Mouse (Mus musculus): ENCODE results near the gene 4930469K13Rik.

4930469K13Rik gene

DNA sequence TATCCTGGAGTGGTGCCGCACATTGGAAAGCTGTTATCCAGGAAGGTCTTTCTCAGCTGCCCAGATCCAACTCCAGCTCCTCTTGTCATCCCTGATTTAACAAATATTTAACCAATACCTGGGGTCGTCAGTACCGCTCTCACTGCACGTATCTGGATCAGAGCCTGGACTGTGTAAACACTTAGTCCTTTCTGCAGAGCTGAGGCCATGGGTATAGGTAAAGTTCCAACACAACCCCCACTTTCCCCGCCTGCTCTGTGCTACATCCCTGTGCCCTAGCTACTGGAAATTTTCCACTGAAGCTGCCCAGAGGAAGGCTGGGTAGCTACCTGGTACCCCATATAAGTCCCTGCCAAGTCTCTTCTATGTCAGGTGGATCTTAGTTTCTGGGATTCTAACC is 108.4 kb downstream of the 4930469K13Rik start:
- DNase-seq (ENCODE audit: low read depth, low spot score): no peak

DNA sequence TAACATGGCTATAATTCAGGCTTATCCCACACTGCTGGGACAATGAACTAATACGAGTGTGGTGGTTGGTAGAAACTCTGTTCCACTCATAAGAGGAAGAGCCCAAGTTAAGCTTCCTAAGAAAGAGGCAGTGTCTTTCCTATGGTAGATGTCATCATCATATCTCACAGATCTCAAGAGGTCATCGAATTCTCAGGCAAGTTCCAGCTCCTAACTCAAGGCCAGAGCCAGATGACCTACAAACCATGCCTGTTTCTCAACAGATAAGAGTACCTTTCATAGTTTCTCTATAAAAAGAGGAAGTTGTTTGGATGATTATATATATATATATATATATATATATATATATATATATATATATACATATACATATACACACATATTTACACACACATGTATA is 111.8 kb downstream of the 4930469K13Rik start:
- no peak for DNase-seq (ENCODE audit: low read depth, low spot score)

DNA sequence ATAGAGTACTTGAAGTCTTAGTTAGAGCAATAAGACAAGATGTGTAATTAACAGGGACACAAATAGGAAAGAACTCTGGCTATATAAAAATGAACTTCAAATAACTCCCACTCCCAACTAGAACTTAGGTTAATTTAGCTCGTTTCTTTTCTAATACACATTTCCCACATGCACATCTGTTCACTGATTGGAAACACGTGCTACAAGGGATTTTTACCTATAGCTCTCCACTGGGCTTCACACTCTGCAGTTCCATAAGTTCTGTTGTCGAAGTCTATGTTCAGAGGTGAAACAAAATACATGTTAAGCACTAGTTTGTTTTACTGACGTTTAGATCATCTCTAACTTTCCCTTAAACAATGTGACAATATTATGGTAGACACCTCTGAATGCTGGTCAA is 118.2 kb downstream of the 4930469K13Rik start:
- DNase-seq (ENCODE audit: low read depth, low spot score): no peak

DNA sequence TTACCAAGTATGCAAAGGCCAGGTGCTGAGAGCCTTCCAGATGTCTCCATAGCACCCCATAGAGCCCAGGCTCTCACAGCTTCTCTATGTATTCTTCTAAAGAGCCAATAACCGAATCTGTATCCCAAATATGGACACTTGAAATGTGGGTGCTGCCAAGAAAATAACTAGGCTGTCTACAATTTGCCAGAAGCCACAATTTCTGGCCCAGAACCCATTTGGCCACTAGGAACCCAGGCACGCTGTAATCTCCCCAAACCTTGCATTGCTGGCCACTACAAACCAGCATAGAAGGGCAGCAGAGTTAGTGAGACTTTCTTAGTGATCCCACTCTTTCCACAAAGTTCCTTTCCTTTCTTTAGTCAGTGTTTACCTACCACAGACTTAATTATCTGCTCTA is 123.2 kb downstream of the 4930469K13Rik start:
- DNase-seq (ENCODE audit: low read depth, low spot score): no peak

DNA sequence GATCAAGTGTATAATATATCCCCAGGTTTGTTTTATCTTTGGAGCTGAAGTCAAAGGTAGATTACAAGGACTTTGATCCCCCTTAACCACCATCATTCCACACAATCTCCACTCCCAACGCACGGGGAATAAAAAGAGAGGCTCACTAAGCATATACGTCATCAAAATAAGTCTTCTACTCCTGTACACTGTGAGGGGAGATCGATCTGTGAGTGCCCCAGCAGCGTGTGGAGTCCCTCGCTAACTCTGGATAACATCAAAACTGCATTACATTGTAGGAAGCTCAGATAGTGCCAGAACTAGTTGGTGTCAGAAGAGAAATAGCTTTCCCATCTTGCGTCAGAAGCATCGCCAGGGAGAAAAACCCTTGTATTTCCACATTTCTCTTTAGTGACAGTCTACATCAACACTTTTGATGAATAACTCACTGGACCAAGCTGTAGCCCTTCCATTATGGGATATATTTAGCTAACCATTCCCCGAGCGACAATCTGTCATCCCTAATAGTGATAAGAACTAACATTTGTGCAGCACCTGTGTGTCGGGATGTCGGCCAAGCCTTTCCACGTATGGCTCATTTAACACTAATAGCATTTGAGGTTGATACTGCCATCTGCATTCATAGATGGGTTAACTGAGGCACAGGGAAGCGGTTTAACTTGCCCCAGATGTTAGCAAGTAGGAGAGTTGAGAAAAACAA is 123.9 kb downstream of the 4930469K13Rik start:
- DNase-seq (ENCODE audit: low read depth, low spot score): no peak

DNA sequence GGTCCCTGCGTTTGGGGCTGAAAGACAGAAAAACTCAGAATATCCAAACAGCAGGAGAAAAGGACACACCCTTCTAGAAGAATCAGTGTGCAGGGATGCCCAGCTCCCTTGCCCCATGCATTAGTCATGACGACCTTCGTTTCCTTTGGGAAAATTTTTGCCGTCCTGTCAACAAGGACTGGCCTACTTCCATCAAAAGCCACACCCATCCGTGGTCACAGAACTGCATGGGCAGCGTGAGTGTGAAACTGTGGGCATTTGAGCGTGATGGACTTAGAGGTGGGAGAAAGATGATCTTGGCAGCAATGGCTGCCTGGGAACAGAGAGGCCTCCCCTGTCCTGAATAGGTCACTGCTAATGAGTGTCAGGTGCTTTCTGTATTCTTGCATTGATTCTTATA is 126.2 kb downstream of the 4930469K13Rik start:
- DNase-seq (ENCODE audit: low read depth, low spot score): no peak

DNA sequence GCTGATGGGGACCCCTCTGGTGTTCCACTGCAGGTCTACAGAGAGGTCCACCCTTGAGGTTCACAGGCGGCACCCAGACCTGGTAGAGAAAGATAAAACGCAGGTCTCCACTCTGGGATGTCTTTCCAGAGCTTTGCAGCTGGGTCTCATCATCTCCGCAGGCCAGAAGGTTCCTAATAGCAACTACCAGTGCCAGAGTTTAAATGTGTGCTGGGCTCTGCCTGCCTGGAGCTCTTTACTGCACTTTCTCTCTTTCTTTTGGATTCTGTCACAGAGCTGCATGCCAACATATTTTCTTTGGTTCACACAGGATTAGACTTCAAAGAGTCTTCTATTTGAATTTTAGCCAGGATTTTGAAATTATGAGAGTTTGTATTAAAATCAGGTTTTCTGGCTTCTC is 129.2 kb downstream of the 4930469K13Rik start:
- DNase-seq (ENCODE audit: low read depth, low spot score): no peak

DNA sequence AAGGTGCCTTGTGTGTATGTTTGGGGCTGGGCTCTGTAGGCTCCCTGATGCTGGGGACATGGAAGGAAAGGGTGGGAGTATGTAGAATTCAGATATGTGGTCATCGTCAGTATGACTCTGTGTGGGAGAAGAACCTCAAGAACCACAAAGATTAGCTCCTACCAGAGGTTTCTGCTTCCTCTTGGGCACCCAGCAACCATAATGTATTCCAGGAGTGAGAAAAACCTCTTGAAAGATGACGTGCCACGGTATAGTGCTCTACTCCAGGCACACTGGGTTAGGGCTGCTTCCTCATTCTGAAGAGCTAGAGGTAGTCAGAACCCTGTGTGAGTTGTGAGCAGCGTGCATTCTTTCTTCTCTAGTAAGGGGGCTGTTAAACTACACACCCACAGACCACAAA is 130.6 kb downstream of the 4930469K13Rik start:
- DNase-seq (ENCODE audit: low read depth, low spot score): no peak

DNA sequence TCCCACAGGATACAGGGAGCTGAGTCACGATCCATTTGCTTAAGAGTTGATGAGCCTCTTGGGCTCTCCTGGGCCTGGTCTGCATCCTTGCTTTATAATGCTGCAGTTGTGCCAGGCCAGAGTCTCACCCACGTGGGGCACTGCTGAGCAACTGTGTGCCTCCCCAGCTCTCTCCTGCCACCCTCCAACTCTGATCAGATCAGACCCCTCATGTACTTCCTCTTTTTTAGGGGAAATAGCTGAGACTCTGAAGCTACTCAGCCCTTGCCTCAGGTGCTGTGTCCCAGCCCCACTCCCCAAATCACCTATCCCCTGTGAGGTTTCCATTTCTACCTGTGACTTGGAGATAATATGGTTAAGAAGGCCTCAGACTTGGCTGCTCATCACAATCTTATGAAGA is 133.0 kb downstream of the 4930469K13Rik start:
- DNase-seq (ENCODE audit: low read depth, low spot score): no peak

DNA sequence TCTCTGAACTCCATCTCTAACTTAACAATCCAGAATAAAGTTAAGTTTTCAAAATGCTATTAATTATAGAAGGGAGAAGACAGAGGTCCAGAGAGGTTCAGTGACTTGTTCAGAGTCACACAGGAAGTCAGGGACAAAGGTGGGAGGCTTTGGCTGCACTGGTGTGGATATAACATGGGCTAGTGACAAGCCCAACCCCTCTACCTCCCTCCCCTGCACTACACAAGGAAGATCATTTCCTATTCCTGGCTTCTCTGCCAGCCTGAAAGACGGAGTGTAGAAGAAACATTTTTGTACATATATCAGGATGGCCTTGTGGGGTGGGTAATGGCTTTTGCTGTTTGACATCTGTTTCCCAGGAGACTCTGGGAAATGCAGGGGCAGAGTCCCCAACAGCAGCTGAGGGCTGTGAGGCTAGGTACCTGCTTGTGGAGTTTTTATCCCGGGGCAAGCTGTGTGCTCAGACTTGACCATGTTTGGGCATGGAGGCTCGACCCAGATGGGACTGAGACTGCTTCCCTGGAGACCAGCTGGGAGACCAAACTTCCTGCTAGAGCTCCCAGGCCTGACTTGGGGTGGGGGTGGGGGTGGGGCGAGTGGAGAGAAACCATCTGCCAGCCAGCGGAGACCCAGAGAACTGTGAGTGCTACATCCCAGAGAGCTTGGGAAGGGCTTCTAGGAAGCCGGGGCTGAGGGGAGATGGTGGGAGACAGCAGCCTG is 135.5 kb downstream of the 4930469K13Rik start, which contains the start of gene Kcnmb1:
Gene Kcnmb1 (plus strand): TSS at position 326 of the 720 bp plus-strand sequence.
- DNase-seq (ENCODE audit: low read depth, low spot score): no peak

DNA sequence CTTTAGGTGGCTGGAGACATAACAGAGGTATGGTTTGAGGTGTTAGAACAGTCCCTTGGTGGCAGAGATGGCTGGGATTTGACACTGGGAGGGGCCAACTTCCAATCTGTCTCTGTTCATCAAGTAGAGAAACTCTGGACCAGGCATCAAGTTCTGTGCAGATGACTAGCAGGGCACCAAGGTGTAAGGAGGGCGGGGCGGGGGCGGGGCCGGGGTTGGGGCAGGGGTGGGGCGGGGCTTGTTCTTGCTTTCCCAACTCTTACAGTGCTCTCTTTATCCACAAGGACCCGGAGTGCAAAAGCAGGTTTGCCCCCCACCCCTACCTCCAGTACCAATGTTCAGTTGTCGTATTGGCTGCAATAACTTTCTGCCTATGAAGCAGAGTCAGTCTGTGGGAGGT is 136.2 kb downstream of the 4930469K13Rik start:
- DNase-seq (ENCODE audit: low read depth, low spot score): no peak

DNA sequence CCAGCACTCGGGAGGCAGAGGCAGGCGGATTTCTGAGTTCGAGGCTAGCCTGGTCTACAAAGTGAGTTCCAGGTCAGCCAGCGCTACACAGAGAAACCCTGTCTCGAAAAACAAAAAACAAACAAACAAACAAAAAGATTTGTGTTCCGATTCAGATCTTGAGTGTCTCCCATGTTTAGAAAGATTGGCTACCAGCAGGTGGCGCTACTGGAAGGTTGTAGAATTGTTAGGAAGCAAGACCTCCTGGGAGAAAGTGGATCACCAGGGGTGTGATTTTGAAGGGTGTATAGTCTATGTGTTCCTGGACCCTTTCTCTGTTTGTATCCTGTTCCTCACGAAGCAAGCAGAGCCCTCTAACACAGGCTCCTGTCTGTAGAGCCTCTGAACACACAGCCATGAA is 139.6 kb downstream of the 4930469K13Rik start:
- DNase-seq (ENCODE audit: low read depth, low spot score): no peak

DNA sequence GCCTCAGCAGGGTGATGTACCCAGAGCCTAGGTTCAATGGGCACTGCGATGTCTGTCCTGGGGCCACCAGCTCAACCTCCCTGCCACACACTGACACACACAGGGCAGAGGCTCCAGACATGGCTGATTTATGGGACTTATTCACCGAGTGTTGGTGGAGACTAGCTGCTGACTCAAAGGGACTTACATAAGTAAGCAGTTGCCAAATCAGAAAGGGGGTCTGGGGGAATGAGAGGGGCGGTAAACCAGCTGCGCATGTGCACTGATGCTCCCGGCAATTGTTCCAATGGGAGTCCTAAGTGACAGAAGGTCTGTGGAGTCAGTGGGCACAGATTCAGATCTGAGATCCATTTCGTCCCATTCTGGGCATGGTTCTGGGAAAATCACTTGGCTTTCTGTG is 140.8 kb downstream of the 4930469K13Rik start:
- DNase-seq (ENCODE audit: low read depth, low spot score): no peak

DNA sequence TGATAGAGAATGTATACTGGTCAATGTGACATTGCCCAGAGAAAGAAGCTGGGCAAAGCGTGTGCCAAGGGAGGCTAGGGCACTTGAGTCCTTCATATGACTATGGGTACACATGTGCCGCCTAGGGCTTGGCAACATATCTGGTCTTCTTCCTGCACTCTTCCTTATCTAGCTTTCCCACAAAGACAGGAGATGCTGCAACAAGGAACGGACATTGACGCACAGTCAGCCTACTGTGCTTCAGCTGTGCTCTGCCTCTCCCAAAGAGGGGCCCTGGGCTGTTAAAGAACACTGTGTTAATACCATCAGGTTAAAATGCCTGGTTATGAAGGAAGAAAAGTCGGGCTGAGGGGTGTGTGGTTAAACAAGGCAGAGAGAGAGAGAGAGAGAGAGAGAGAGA is 141.7 kb downstream of the 4930469K13Rik start:
- DNase-seq (ENCODE audit: low read depth, low spot score): no peak

DNA sequence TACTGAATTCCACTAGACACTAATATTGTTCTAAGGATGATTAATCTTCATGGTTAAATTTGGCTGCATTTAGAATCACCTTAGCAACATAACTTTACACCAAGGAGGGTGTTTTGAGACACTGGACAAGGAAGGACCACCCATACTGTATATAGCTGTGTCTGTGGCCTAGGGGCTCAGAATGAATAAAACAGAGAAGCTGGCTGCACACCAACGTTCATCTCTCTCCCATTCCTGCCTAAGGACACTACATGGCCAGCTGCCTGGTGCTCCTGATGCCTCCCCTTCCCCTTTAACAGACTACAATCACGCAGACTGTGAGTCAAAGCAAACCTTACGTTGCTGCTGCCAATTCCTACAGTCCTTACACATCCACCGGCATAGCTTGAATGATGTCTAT is 142.4 kb downstream of the 4930469K13Rik start:
- no peak for DNase-seq (ENCODE audit: low read depth, low spot score)

DNA sequence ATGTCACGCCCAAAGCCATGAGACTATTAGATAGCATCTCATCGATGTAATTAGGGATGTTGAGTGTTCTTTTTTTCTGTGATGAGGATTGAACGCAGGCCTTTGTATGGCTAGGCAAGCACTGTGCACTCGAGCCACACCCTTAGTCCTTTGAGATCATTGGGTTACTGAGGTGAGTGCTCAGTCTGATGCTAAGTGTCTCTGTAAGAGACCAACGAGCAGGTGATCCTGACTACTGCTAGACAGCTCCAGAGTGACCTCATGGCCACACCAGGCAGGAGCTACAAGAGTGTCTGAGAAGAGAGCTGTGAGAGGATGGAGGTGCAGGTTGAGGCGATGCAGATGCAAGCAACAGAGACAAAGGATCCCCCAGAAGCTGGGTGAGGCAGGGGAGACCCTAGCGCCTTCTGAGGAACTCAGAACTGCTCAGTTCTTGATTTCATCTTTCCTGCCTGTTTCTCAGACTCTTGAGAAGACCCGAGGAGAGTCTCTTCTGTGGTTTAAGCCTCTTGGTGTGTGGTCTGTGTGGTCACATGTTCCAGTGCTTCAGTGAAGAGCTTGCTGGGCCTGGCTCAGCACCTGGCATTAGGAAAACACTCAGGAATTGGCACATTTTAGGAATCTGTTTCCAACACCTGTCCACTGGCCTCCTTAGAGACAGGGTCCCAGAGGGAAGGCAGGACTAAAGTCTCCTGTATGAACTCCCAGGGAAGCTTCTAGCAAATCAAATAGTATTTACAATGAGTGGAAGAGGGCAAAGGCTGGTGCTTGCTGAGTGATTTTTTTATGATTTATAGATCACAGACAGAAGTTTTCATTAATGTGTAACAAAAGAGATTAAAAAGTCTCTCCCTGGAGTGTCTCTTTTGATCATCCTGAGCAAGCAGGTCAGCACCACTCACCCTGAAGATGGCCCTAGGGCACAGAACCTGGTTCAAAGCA is 146.4 kb downstream of the 4930469K13Rik start:
- no peak for DNase-seq (ENCODE audit: low read depth, low spot score)

DNA sequence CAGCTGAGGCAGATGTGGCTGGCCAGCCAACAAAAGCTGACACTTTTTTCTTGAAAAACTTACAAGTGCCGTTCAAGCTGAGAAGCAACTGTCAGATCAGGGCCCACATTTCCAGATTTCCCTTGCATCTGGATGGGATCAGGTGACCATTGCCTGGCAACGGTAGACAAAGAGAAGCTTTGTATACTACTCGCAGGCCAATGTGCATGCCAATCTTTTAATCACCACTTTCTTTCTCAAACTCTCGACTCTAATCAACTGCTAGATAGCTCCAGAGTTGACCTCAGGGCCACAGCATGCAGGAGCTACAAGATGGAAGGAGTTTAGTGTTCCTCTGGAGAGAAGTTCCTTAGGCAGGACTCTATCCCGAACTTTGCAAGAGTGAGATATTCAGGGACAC is 147.2 kb downstream of the 4930469K13Rik start:
- no peak for DNase-seq (ENCODE audit: low read depth, low spot score)

DNA sequence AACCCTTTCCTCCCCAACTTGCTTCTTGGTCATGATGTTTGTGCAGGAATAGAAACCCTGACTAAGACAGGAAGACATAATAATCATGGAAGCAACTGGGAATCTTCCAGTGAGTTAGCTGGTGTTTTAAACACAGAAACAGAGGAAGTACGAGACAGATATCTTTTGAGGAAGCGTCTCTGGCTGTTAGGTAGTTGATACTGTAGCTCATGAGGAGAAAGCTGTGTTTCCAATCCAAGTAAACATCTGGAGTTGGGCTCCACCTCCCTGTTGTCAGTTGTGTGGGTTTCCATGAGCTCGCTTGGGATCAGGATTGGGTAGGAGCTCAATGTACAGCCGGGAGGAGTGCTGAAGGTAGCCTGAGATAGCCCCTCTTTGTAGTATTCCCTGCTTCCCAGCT is 151.9 kb downstream of the 4930469K13Rik start:
- DNase-seq (ENCODE audit: low read depth, low spot score): no peak

DNA sequence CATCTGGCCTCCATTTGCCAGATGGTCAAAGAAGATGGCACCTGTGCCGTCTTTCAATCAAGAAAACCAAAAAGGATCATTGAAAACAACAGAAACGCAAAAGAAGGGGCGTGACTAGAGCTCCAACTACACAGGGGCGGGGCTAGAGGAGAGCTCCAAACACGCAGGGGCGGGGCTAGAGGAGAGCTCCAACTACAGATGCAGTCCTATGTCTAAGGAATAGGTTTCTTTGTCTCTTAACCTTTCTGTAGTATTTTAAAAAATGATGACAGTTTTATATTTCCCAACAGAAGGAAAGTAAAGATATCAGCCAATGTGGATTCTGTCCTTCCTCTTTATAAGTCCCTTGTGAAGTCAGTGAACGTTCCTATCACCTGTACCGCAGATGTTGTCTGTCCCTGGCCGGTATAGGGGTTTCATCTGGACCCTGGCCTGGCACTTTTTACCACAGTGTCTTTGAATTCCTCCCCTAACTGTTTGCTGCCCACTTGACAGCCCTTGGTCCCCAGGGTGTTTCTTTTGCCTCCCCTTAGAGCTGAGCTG is 153.5 kb downstream of the 4930469K13Rik start:
- DNase-seq (ENCODE audit: low read depth, low spot score): no peak

DNA sequence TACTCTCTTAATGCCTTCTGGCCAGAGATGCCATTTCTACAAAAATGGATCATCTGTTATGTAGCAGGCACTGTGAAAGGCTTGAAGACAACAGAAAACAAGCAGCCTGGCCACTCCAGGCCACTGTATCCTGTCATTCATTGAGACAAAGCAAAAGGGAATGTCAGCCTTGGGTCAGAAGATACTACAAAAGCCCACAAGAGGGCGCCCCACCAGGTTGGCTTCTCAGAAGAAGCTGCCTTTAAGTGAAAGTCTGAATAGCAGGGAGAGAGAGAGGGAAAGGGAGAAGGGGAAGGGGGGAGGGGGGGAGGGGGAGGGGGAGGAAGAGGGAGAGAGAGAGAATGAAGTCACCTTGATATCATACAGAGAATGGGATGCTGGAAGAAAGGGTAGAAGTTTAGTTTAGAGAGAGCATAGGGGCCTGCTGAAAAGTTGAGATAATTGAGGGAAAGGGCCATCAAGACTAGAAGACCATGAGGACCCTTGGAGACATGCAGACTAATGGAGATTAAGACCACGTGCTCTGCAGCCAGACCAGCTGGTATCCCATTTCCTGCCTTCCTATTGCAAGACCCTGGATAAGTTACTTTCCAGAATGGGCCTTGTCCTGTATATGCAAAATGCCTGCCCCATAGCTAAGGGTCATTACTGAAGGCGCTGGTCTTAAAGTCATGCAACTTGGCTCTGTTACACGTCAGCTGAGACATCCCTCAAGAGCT is 154.1 kb downstream of the 4930469K13Rik start:
- no peak for DNase-seq (ENCODE audit: low read depth, low spot score)

DNA sequence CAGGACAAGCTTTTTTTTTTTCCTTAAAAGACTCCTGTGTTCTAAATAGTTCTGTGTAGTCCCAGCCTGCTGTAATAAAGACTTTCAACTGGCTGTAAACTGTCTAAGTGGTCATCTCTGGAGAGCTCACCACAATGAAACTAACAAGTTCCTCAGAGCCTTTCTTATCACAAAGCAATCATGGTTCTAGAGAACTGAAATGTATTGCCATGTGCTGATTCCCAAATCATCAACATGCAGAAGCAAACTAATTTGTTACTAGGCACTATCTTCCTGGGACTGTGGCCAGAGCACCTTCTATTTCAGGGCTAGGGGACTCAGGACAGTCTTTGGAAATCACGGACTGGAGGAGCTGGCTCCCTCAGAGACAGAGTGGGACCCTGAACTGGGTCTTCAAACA is 154.8 kb downstream of the 4930469K13Rik start:
- no peak for DNase-seq (ENCODE audit: low read depth, low spot score)
